Mouse (Mus musculus) cerebellum, adult 2 months (tissue): ENCODE measurements around the gene Slc15a1.

Experiments
- CTCF ChIP-seq: fragments of 200-500 bp; IDR thresholded peaks from 2 replicates; pipeline ENCODE4 v1.5.1; 2011; ENCODE audit warnings: low read depth, mild to moderate bottlenecking, control low read depth, low read length, moderate library complexity, borderline replicate concordance; ENCODE audit not compliant: insufficient read depth
- POLR2A ChIP-seq: fragments of 200-500 bp; IDR thresholded peaks from 2 replicates; pipeline ENCODE4 v1.6.1; 2011; ENCODE audit warnings: low read length, control low read depth, borderline replicate concordance; ENCODE audit not compliant: insufficient read depth

- TF ChIP-seq CTCF, result no peak
- no peak for TF ChIP-seq POLR2A
Measured at GRCm38 (mm10) chr14:121504781-121505484, at the start of gene Slc15a1.
